In the genomic region with DNA sequence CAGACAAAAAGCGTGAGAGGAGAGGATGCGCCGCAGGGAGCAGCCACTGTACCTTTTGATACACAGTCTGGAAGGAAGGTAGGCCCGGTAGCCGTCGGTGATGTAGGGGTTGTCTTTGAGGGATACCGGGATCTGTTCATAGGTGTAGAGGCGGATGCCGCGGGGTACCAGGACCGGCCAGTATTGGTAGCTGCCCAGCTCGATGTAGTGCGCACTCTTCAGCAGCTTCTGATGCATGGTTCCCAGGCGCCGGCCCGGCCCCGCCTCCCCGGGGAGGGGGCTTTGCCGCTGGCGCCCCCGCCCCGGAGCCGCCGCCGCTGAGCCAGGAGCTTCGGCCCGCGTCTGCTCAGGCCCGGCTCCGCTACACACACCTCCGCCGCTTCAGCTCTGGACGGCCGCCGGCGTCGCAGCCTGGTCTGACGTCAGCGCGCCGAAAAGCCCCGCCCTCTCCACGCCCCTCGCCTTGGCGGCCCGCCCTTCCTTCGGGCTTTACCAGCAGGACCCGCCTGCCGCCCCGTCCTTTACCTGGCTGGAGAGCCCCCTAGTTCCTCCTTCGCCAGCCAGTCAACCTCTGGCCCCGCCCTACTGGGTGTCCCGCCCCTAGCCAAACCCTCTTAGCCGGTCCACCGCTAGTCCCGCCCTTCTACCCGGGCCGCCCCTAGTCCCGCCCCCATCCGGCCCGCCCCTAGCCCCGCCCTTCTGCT, we compare ENCODE assay signal across 8 mouse cellular contexts. TPM values are rescaled to one million over a fixed set of nuclear protein-coding genes. Genes with fewer than 3 reads are reported as not detected.
DNase-seq lines count a peak whose midpoint lies in the region; ATAC-seq and TF ChIP-seq lines count a peak whose summit lies in the region.

TSS of gene Paqr3 (minus strand) at position 390 of the 704 bp plus-strand sequence.

- DNase-seq in WW6 (ENCODE audit: low read depth, low spot score), result peak; percentile 88
- DNase-seq in cerebellum, postnatal 4 days (ENCODE audit: low spot score in 2 of 2), result peak; percentile 92 to 98
- peak; percentile 99 for DNase-seq in gastrocnemius, adult 2 months
- DNase-seq in hindbrain, postnatal 0 days (ENCODE audit: low spot score), result peak; percentile 95
- peak; percentile 98 to 99 for DNase-seq in left cerebral cortex, adult 2 months (ENCODE audit: extremely low spot score in 1 of 2, low spot score in 2 of 2)
- peak; percentile 97 to 99 for DNase-seq in right cerebral cortex, adult 2 months (ENCODE audit: low spot score in 2 of 2)
- peak; percentile 98 for DNase-seq in urinary bladder, postnatal 14 days (ENCODE audit: low spot score)

- intact Hi-C loops in gastrocnemius, adult 2 months (cut with DNase I), result no loop called here
- intact Hi-C loops in left cerebral cortex, adult 2 months (cut with DNase I), result loop anchor here (5.0 kb wide), 1 partner anchor 949 kb away; the partner anchor contains the start of gene Cnot6l

- peak within 1 kb of the TSS; percentile 82 for H3K27ac ChIP-seq in gastrocnemius, adult 2 months
- H3K27ac ChIP-seq in hindbrain, postnatal 0 days, result peak within 1 kb of the TSS; percentile 76
- H3K27ac ChIP-seq in left cerebral cortex, adult 2 months, result peak within 1 kb of the TSS; percentile 82

- H3K4me3 ChIP-seq in gastrocnemius, adult 2 months, result peak within 1 kb of the TSS; percentile 87
- peak within 1 kb of the TSS; percentile 66 for H3K4me3 ChIP-seq in hindbrain, postnatal 0 days (ENCODE audit: low read length)
- H3K4me3 ChIP-seq in left cerebral cortex, adult 2 months, result peak within 1 kb of the TSS; percentile 88

- H3K27me3 ChIP-seq in hindbrain, postnatal 0 days (ENCODE audit: insufficient read depth, low read length), result no peaks in the 10 kb centered on the region

- under 1% methylated on average over 57 of the region's 62 CpGs for WGBS in hindbrain, postnatal 0 days

- H3K4me1 ChIP-seq in hindbrain, postnatal 0 days (ENCODE audit: insufficient read depth, low read length), result 0 out of 2 replicates have a peak, but pooled peaks cover 12% of the 10 kb centered on the region

- H3K9ac ChIP-seq in hindbrain, postnatal 0 days (replicated peaks; ENCODE audit: low read length), result peak within 1 kb of the TSS; percentile 68

- H3K9me3 ChIP-seq in hindbrain, postnatal 0 days (ENCODE audit: low read length), result no peaks in the 10 kb centered on the region

- ATAC-seq in hindbrain, postnatal 0 days, result peak; percentile 98
- peak; percentile 93 for ATAC-seq in megakaryocyte, adult 5-6 weeks (ENCODE audit: poor library complexity, severe bottlenecking)

- no peaks in the 10 kb centered on the region for H3K36me3 ChIP-seq in hindbrain, postnatal 0 days (ENCODE audit: insufficient read depth, low read length)

- peak within 1 kb of the TSS; percentile 59 for H3K4me2 ChIP-seq in hindbrain, postnatal 0 days (ENCODE audit: low read depth, low read length)

- no peak for TF ChIP-seq CTCF in gastrocnemius, adult 2 months (IDR thresholded peaks at IDR 0.05)
- TF ChIP-seq CTCF in hindbrain, postnatal 0 days (IDR thresholded peaks at IDR 0.05; ENCODE audit: low read depth), result no peak
- TF ChIP-seq CTCF in left cerebral cortex, adult 2 months (IDR thresholded peaks at IDR 0.05), result no peak

RNA-seq across cellular contexts. Expression of gene Paqr3, which starts in this region (rescaled TPM):
- total RNA-seq in gastrocnemius, adult 2 months (2021), result 1 to 10 TPM; 1.8 to 3.3 TPM
- total RNA-seq in hindbrain, postnatal 0 days (2014; rRNA removed), result 44.7 and 45.3 TPM in 2 replicates
- 9.8 and 11.6 TPM in 2 replicates for polyA plus RNA-seq in hindbrain, postnatal 0 days (2015; fragmentation: Nextera tagmentation; extraction: Ambion mirVana)
- 10 to 100 TPM; 24.2 to 25.1 TPM for total RNA-seq in left cerebral cortex, adult 2 months (2021)
- 8.7 and 10.3 TPM in 2 replicates for total RNA-seq in megakaryocyte, adult 5-6 weeks (2015)
- 5.8 and 7.4 TPM in 2 replicates for total RNA-seq in megakaryocyte, adult 5-6 weeks (2017)

Comparison
In these comparisons a context has a peak if more than half of its experiments do, and no peak if none do; other contexts are left out.
1. Peak in every context shown above with its lines: DNase-seq, ATAC-seq, H3K4me3 ChIP-seq and H3K27ac ChIP-seq.